Mouse (Mus musculus) liver, embryonic 12.5 days (tissue): ENCODE measurements around the gene Snurf. TPM values are rescaled to one million over a fixed set of nuclear protein-coding genes. Genes with fewer than 3 reads are reported as not detected.

Experiments used
- polyA plus RNA-seq: library from polyadenylated mRNA; unstranded; fragments of >200 nt; fragmentation: Nextera tagmentation; extraction: Ambion mirVana; gene quantifications from 2 replicates; pipeline ENCODE4 v1.2.1, GENCODE M21; 2016

Snurf gene
- polyA plus RNA-seq, 1 experiment from 2014 or later = 17.3 TPM

Other genes starting within 250 kb of the Snurf start
- gene Gm38393, start within 50 bp of the Snurf start, polyA plus RNA-seq = 0.24 and 0.36 TPM in 2 replicates
- gene Snrpn, start 135.2 kb upstream of the Snurf start, polyA plus RNA-seq = 15.2 and 17.8 TPM in 2 replicates